Mouse (Mus musculus) kidney, embryonic 14.5 days (tissue): ENCODE results near the gene Asxl2. TPM values are rescaled to one million over a fixed set of nuclear protein-coding genes. Genes with fewer than 3 reads are reported as not detected.
"Not testable (repeated sequence)": the region's sequence is repeated elsewhere in the genome, so short reads cannot be mapped to it uniquely, and the experiment has no call there.

Experiments used
- ATAC-seq: fragments of 200-750 bp; cut with Nextera tagmentation; 2 replicates; pipeline ENCODE4 v1.8.0; 2017; ENCODE audit warnings: moderate number of reproducible peaks, mild to moderate bottlenecking, moderate TSS enrichment, moderate library complexity; ENCODE audit not compliant: low FRiP score, low TSS enrichment
- H3K27ac ChIP-seq: fragments of 300-500 bp; sonication (generic); 2 replicates; pipeline ENCODE4 v1.5.1; 2014; ENCODE audit warnings: low read depth, mild to moderate bottlenecking, low read length, moderate library complexity, mixed read lengths
- H3K27me3 ChIP-seq: fragments of 300-500 bp; sonication (generic); 2 replicates; pipeline ENCODE4 v1.6.1; 2014; ENCODE audit warnings: mild to moderate bottlenecking, low read length; ENCODE audit not compliant: control insufficient read depth, insufficient read depth
- H3K36me3 ChIP-seq: fragments of 300-500 bp; sonication (generic); 2 replicates; pipeline ENCODE4 v1.6.1; 2014; ENCODE audit warnings: low read length, mixed read lengths; ENCODE audit not compliant: control insufficient read depth, insufficient read depth
- H3K4me1 ChIP-seq: fragments of 300-500 bp; sonication (generic); 2 replicates; pipeline ENCODE4 v1.6.1; 2014; ENCODE audit warnings: low read length, mixed read lengths; ENCODE audit not compliant: control insufficient read depth, insufficient read depth
- H3K4me2 ChIP-seq: fragments of 300-500 bp; sonication (generic); replicated peaks from 2 replicates; pipeline ENCODE4 v1.6.1; 2014; ENCODE audit warnings: low read depth, mild to moderate bottlenecking, low read length
- H3K4me3 ChIP-seq: fragments of 300-500 bp; sonication (generic); 2 replicates; pipeline ENCODE4 v1.5.1; 2014; ENCODE audit warnings: mild to moderate bottlenecking, low read length
- H3K9ac ChIP-seq: fragments of 300-500 bp; sonication (generic); 2 replicates; pipeline ENCODE4 v1.6.1; 2014; ENCODE audit warnings: low read depth, mild to moderate bottlenecking, low read length, moderate library complexity
- H3K9me3 ChIP-seq: fragments of 300-500 bp; sonication (generic); 2 replicates; pipeline ENCODE4 v1.6.1; 2016; ENCODE audit warnings: low read length; ENCODE audit not compliant: control insufficient read depth
- WGBS: fragments of 180-500 bp; shearing (Covaris S2); extraction: QIAGEN DNeasy Blood & Tissue Kit; methylation state at CpG from one replicate; pipeline ENCODE4 v1.1.7; 2014; 5-methylcytosine and 5-hydroxymethylcytosine counted together
- polyA plus RNA-seq: library from polyadenylated mRNA; unstranded; fragments of >200 nt; fragmentation: Nextera tagmentation; extraction: Ambion mirVana; gene quantifications from 2 replicates; pipeline ENCODE4 v1.2.1, GENCODE M21; 2014

Gene Asxl2
- polyA plus RNA-seq, 1 experiment from 2014 or later = 25.4 TPM

GRCm38 (mm10) chr12:3500071-3500470 is 73.4 kb downstream of the Asxl2 start:
- Histone ChIP-seq H3K27me3 (no peaks in the 10 kb centered on the region), H3K36me3 (peaks cover 58% of the 10 kb centered on the region), H3K27ac (no peak overlapping the region), H3K9ac (no peak overlapping the region), H3K9me3 (no peaks in the 10 kb centered on the region), H3K4me2 (no peak overlapping the region), H3K4me1 (no peaks in the 10 kb centered on the region), H3K4me3 (no peak overlapping the region)
- no peak for ATAC-seq
- WGBS = 91% methylated on average over 6 of the region's 6 CpGs

- Histone ChIP-seq H3K36me3 (no peaks in the 10 kb centered on the region), H3K9me3 (no peaks in the 10 kb centered on the region), H3K27ac (no peak overlapping the region), H3K27me3 (no peaks in the 10 kb centered on the region), H3K4me1 (no peaks in the 10 kb centered on the region), H3K4me2 (no peak overlapping the region), H3K4me3 (no peak overlapping the region), H3K9ac (no peak overlapping the region)
- 85% methylated on average over 4 of the region's 4 CpGs for WGBS
- ATAC-seq = no peak
These were observed 92.1 kb downstream of the Asxl2 start for GRCm38 (mm10) chr12:3518665-3519297.

GRCm38 (mm10) chr12:3521806-3522205 is 95.1 kb downstream of the Asxl2 start:
- H3K36me3 ChIP-seq, ATAC-seq, H3K27ac ChIP-seq, H3K4me2 ChIP-seq, H3K9ac ChIP-seq, H3K27me3 ChIP-seq, H3K4me1 ChIP-seq, H3K4me3 ChIP-seq, H3K9me3 ChIP-seq: not testable (repeated sequence)
- WGBS = 96% methylated on average over 8 of the region's 8 CpGs

- no peak overlapping the region for H3K27ac ChIP-seq
- 95% methylated on average over 5 of the region's 5 CpGs for WGBS
These were observed 98.9 kb downstream of the Asxl2 start for GRCm38 (mm10) chr12:3525536-3525935.

GRCm38 (mm10) chr12:3535446-3535845 is 108.8 kb downstream of the Asxl2 start:
- H3K4me2 ChIP-seq, H3K36me3 ChIP-seq, H3K27me3 ChIP-seq, H3K9ac ChIP-seq, H3K4me3 ChIP-seq, H3K4me1 ChIP-seq, H3K9me3 ChIP-seq, ATAC-seq, H3K27ac ChIP-seq: not testable (repeated sequence)
- 100% methylated on average over 1 of the region's 1 CpGs for WGBS

More at GRCm38 (mm10) chr12:3525536-3525935, 98.9 kb downstream of the Asxl2 start:
- no peak overlapping the region for H3K4me3 ChIP-seq
- ATAC-seq = no peak
- H3K27me3 ChIP-seq = no peaks in the 10 kb centered on the region
- no peaks in the 10 kb centered on the region for H3K4me1 ChIP-seq
- no peak overlapping the region for H3K9ac ChIP-seq
- no peaks in the 10 kb centered on the region for H3K36me3 ChIP-seq
- H3K9me3 ChIP-seq = no peaks in the 10 kb centered on the region; the same call in 1 of the 2 replicates
- no peak overlapping the region for H3K4me2 ChIP-seq

GRCm38 (mm10) chr12:3537616-3538015 is 111.0 kb downstream of the Asxl2 start:
- Histone ChIP-seq H3K4me3 (no peak overlapping the region), H3K4me1 (no peaks in the 10 kb centered on the region), H3K27me3 (no peaks in the 10 kb centered on the region), H3K36me3 (no peaks in the 10 kb centered on the region), H3K9ac (no peak overlapping the region), H3K9me3 (no peaks in the 10 kb centered on the region), H3K4me2 (no peak overlapping the region), H3K27ac (no peak overlapping the region)
- 27% methylated on average over 3 of the region's 3 CpGs for WGBS
- peak; percentile 85 for ATAC-seq

GRCm38 (mm10) chr12:3538036-3538435 is 111.4 kb downstream of the Asxl2 start:
- Histone ChIP-seq H3K27ac (no peak overlapping the region), H3K9ac (no peak overlapping the region), H3K4me1 (no peaks in the 10 kb centered on the region), H3K36me3 (no peaks in the 10 kb centered on the region), H3K4me2 (no peak overlapping the region), H3K27me3 (no peaks in the 10 kb centered on the region), H3K4me3 (no peak overlapping the region), H3K9me3 (no peaks in the 10 kb centered on the region)
- ATAC-seq = peak; percentile 59; the same call in 1 of the 2 replicates
- 38% methylated on average over 1 of the region's 1 CpGs for WGBS

GRCm38 (mm10) chr12:3539605-3540004 is 112.9 kb downstream of the Asxl2 start:
- no peaks in the 10 kb centered on the region for H3K9me3 ChIP-seq
- H3K4me3 ChIP-seq = no peak overlapping the region
- H3K27me3 ChIP-seq = no peaks in the 10 kb centered on the region
- ATAC-seq = no peak
- H3K27ac ChIP-seq = no peak overlapping the region
- no peak overlapping the region for H3K9ac ChIP-seq
- H3K4me2 ChIP-seq = no peak overlapping the region
- 76% methylated on average over 2 of the region's 2 CpGs for WGBS
- no peaks in the 10 kb centered on the region for H3K4me1 ChIP-seq
- H3K36me3 ChIP-seq = no peaks in the 10 kb centered on the region

GRCm38 (mm10) chr12:3540871-3541270 is 114.2 kb downstream of the Asxl2 start:
- H3K4me1 ChIP-seq = no peaks in the 10 kb centered on the region
- no peak overlapping the region for H3K27ac ChIP-seq
- ATAC-seq = no peak
- 93% methylated on average over 7 of the region's 7 CpGs for WGBS
- no peak overlapping the region for H3K9ac ChIP-seq
- no peak overlapping the region for H3K4me3 ChIP-seq
- no peaks in the 10 kb centered on the region for H3K27me3 ChIP-seq
- H3K36me3 ChIP-seq = no peaks in the 10 kb centered on the region
- no peak overlapping the region for H3K4me2 ChIP-seq
- H3K9me3 ChIP-seq = no peaks in the 10 kb centered on the region
